Mouse (Mus musculus) kidney, adult 8-10 months (tissue): ENCODE data around the gene Tpm1.

Experiments
- DNase-seq, 2 experiments: peaks; one replicate each; pipeline ENCODE4 v3.0.0; 2022

Gene Tpm1

GRCm38 (mm10) chr9:67049086-67049824, at the start of gene Tpm1:
Gene Tpm1 (minus strand): TSS chr9:67049406.
- peak; percentile 49 to 63 for DNase-seq

GRCm38 (mm10) chr9:67094371-67094770, 45.2 kb upstream of the Tpm1 start:
- no peak for DNase-seq

- DNase-seq, result no peak
Measured at GRCm38 (mm10) chr9:67092210-67092609, 43.0 kb upstream of the Tpm1 start.

GRCm38 (mm10) chr9:67091598-67091997, 42.4 kb upstream of the Tpm1 start:
- no peak for DNase-seq

GRCm38 (mm10) chr9:67091151-67091550, 41.9 kb upstream of the Tpm1 start:
- no peak for DNase-seq

GRCm38 (mm10) chr9:67090633-67091045, 41.4 kb upstream of the Tpm1 start:
- no peak for DNase-seq

- DNase-seq, result no peak
Measured at GRCm38 (mm10) chr9:67089167-67089566, 40.0 kb upstream of the Tpm1 start.

GRCm38 (mm10) chr9:67083801-67084200, 34.6 kb upstream of the Tpm1 start:
- DNase-seq, result no peak

- DNase-seq, result no peak
Measured at GRCm38 (mm10) chr9:67081688-67082087, 32.5 kb upstream of the Tpm1 start.

- DNase-seq, result peak; percentile 22 to 52
Measured at GRCm38 (mm10) chr9:67077658-67078319, 28.6 kb upstream of the Tpm1 start.

GRCm38 (mm10) chr9:67077266-67077657, 28.1 kb upstream of the Tpm1 start:
- DNase-seq, result no peak

- peak in 1 of 2 experiments; percentile 39 for DNase-seq
Measured at GRCm38 (mm10) chr9:67072182-67072581, 23.0 kb upstream of the Tpm1 start.

- no peak for DNase-seq
Measured at GRCm38 (mm10) chr9:67071596-67071995, 22.4 kb upstream of the Tpm1 start.

GRCm38 (mm10) chr9:67071103-67071502, 21.9 kb upstream of the Tpm1 start:
- DNase-seq, result no peak

GRCm38 (mm10) chr9:67066616-67067015, 17.4 kb upstream of the Tpm1 start:
- no peak for DNase-seq

GRCm38 (mm10) chr9:67059714-67060113, 10.5 kb upstream of the Tpm1 start:
- no peak for DNase-seq

GRCm38 (mm10) chr9:67058366-67058765, 9.2 kb upstream of the Tpm1 start:
- no peak for DNase-seq

GRCm38 (mm10) chr9:67050736-67051337, 1.6 kb upstream of the Tpm1 start:
- no peak for DNase-seq

- DNase-seq, result no peak
Measured at GRCm38 (mm10) chr9:67049836-67050235, 630 bp upstream of the Tpm1 start.

- no peak for DNase-seq
Measured at GRCm38 (mm10) chr9:67048483-67049085, 622 bp downstream of the Tpm1 start.

- no peak for DNase-seq
Measured at GRCm38 (mm10) chr9:67047606-67048482, 1.4 kb downstream of the Tpm1 start.

GRCm38 (mm10) chr9:67046881-67047605, 2.2 kb downstream of the Tpm1 start:
- DNase-seq, result no peak
